Mouse (Mus musculus) ES-E14 (cell line): ENCODE results near the gene Gsta4. TPM values are rescaled to one million over a fixed set of nuclear protein-coding genes. Genes with fewer than 3 reads are reported as not detected.
"Not testable (repeated sequence)": the region's sequence is repeated elsewhere in the genome, so short reads cannot be mapped to it uniquely, and the experiment has no call there.

Experiments used
- DNase-seq: peaks from one replicate; pipeline ENCODE4 v3.0.0-alpha.2; 2013; ENCODE audit warnings: low read depth, low spot score
- H3K27ac ChIP-seq: 2 replicates; pipeline ENCODE4 v1.5.1; 2012; ENCODE audit warnings: low read depth, mild to moderate bottlenecking, low read length, moderate library complexity, mixed read lengths; ENCODE audit not compliant: poor library complexity, insufficient read depth, severe bottlenecking
- H3K36me3 ChIP-seq: 2 replicates; pipeline ENCODE4 v1.6.1; 2012; ENCODE audit warnings: mild to moderate bottlenecking, low read length, moderate library complexity, mixed read lengths; ENCODE audit not compliant: control insufficient read depth, poor library complexity, insufficient read depth, severe bottlenecking
- H3K4me1 ChIP-seq, 2 experiments: fragments of 150-350 bp in 1 of 2; sonication (generic) in 1 of 2; 2 replicates each; pipeline ENCODE4 v1.6.1; 2012; ENCODE audit warnings: low read length in 2 of 2, mild to moderate bottlenecking in 1 of 2, mixed read lengths in 1 of 2; ENCODE audit not compliant: control insufficient read depth in 2 of 2, insufficient read depth in 2 of 2, poor library complexity in 1 of 2
- H3K4me3 ChIP-seq, 2 experiments: fragments of 150-350 bp in 1 of 2; sonication (generic) in 1 of 2; 2 replicates each; pipeline ENCODE4 v1.5.1; 2012; ENCODE audit warnings: low read length in 2 of 2, low read depth in 1 of 2, mild to moderate bottlenecking in 1 of 2, mixed read lengths in 1 of 2; ENCODE audit not compliant: insufficient read depth in 1 of 2, poor library complexity in 1 of 2, severe bottlenecking in 1 of 2
- H3K9ac ChIP-seq: 2 replicates; pipeline ENCODE4 v1.6.1; 2012; ENCODE audit warnings: low read depth, mild to moderate bottlenecking, low read length, mixed read lengths; ENCODE audit not compliant: poor library complexity, insufficient read depth, severe bottlenecking
- H3K9me3 ChIP-seq: fragments of 150-350 bp; sonication (generic); 2 replicates; pipeline ENCODE4 v1.6.1; 2012; ENCODE audit warnings: low read depth, mild to moderate bottlenecking, low read length; ENCODE audit not compliant: control insufficient read depth, insufficient read depth
- CHD2 ChIP-seq: IDR thresholded peaks from 2 replicates; pipeline ENCODE4 v1.6.1; 2014; ENCODE audit warnings: mild to moderate bottlenecking, low read depth, low read length, inconsistent platforms
- HCFC1 ChIP-seq: IDR thresholded peaks from 2 replicates; pipeline ENCODE4 v1.6.1; 2012; ENCODE audit warnings: low read length, inconsistent platforms, borderline replicate concordance; ENCODE audit not compliant: insufficient read depth
- in situ Hi-C, 2 experiments: fragments of 600-800 bp; cut with MboI; formaldehyde crosslinking; loops; one replicate each; pipeline ENCODE4 v1.15.1; 2025; ENCODE audit warnings: low sequenced_read_pairs in 2 of 2, inconsistent platforms in 1 of 2; ENCODE audit not compliant: unreplicated experiment in 2 of 2
- total RNA-seq: library from RNA; depleted of rRNA; stranded (reverse); fragments of 300-350 nt; gene quantifications from 2 replicates; pipeline ENCODE4 v1.2.3, GENCODE M21; 2012; rRNA removed

Gsta4 gene
- total RNA-seq, 1 experiment, result 309 TPM

DNA sequence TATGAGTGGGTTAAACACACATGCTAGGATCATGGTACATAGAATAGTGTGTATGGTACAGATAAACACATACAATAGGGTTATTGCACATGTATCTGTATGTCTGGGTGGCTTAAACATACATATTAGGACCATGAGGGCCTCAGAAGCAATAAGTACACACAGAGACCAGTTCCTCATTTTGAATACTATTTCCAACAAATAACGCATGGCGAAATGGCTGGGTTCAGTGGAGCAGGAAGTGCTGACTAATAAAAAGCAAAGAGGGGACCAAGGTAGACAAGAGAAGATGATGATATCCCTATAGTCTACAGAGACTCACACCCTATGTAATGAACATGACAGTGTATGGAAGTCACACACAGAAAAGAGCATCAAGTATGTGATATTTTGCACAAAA is 45.5 kb downstream of the Gsta4 start:
- DNase-seq, result no peak
- Histone ChIP-seq H3K36me3 (no peaks in the 10 kb centered on the region), H3K9me3 (no peaks in the 10 kb centered on the region), H3K4me1 (peaks cover 2 to 6% of the 10 kb centered on the region in 2 experiments; a peak in 3 of 4 replicates), H3K9ac (no peak overlapping the region), H3K27ac (no peak overlapping the region), H3K4me3 (no peak overlapping the region)
- in situ Hi-C loops, result no loop called here
- TF ChIP-seq CHD2 (no peak), HCFC1 (no peak)

DNA sequence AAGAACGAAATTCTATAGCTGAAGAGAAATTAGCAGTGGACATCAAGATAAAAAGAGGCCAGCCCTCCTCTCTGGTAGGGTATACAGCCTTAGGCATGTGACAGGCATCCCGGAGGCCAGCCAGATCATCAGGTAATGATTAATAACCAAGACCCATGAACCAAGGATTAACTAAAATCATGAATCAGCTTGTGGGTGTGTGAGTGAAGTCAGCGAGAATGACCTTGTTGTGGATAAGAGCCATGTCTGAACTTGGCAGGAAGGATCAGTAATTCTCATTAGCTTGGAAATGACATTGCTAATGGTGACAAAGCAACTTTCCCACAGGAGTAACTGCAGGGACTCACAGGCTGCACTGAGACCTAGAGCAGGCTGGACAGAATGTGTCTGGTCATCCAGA is 47.1 kb downstream of the Gsta4 start:
- not testable (repeated sequence) for DNase-seq

DNA sequence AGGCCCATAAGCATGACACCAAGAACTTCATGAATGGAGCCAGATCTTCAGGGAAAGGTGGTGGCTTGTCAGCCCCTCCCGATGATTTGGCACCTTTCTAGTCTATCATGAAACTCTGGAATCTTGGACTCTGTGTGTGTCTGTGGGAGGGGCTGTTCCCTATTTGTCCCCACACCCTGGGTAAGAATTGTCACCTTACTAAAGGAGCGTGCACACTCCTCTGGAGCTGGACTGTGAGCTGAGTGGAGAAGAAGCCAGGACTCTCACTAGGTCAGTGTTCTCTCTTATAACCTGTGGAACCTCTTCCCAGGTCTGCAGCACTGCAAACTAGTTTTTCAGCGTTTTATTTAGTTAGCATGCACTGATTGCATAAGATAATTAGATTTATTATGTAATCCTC is 47.9 kb downstream of the Gsta4 start, which contains the start of gene Gsta1:
Gene Gsta1, plus strand, starts transcription at position 196 of the 400 bp plus-strand sequence.
- in situ Hi-C loops, H3K9ac ChIP-seq, H3K36me3 ChIP-seq, DNase-seq, H3K4me3 ChIP-seq, H3K27ac ChIP-seq, H3K4me1 ChIP-seq, H3K9me3 ChIP-seq: not testable (repeated sequence)

More for the DNA sequence above, 47.1 kb downstream of the Gsta4 start:
- H3K4me3 ChIP-seq, H3K36me3 ChIP-seq, in situ Hi-C loops, H3K9me3 ChIP-seq, H3K4me1 ChIP-seq, H3K9ac ChIP-seq, H3K27ac ChIP-seq: not testable (repeated sequence)

DNA sequence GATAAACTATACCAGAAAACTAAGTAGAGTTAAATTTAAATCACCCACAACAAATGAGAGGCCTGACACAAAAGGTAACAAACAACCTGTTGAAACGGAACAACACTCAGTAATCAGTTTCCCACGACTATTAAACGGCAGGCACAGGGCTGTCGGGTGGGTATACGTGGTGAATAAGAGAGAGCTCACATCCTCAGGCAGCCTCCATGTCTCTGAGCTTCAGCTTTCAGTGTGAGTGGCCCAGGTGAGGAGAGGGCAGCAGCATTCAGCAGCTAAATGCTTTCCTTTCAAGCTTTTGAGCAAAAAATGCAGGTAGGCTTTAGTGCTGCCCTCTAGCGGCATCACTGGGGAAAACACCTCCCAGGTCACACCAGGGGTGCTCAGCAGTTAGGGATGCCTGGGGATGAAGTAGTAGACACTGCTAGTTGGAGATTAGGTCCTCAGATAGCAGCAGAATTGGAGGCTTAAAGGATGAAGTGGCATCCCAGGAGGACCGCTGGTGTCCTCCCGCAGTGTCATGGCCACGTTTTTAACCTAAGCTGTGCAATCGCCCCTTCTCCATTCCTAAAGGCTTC is 50.6 kb downstream of the Gsta4 start:
- H3K4me1 ChIP-seq, in situ Hi-C loops, DNase-seq, H3K9ac ChIP-seq, H3K36me3 ChIP-seq, H3K27ac ChIP-seq, H3K4me3 ChIP-seq, H3K9me3 ChIP-seq: not testable (repeated sequence)

DNA sequence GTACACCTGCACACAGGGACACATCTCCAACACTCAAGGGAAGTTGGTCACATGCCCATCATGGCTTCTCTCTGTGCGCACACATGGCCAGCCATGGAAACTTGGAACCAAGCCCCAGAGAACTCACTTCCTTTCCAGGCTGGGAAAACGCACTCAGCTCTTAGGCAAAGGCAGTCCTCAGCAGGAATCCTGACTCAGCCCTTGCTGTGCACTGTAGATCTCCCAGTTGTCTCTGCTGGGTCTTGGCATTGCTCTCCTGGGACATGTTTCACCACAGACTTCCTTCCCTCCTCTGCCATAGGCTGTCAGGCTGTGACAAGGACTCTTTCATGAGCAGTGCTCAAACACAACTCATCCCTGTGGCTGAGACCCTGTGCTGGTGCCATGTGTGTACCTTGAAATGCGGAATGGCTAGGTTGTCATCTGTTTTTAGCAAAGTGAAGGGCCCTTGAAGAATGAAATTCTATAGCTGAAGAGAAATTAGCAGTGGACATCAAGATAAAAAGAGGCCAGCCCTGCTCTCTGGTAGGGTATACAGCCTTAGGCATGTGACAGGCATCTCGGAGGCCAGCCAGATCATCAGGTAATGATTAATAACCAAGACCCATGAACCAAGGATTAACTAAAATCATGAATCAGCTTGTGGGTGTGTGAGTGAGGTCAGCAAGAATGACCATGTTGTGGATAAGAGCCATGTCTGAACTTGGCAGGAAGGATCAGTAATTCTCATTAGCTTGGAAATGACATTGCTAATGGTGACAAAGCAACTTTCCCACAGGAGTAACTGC is 73.3 kb downstream of the Gsta4 start:
- H3K36me3 ChIP-seq, result not testable (repeated sequence)

DNA sequence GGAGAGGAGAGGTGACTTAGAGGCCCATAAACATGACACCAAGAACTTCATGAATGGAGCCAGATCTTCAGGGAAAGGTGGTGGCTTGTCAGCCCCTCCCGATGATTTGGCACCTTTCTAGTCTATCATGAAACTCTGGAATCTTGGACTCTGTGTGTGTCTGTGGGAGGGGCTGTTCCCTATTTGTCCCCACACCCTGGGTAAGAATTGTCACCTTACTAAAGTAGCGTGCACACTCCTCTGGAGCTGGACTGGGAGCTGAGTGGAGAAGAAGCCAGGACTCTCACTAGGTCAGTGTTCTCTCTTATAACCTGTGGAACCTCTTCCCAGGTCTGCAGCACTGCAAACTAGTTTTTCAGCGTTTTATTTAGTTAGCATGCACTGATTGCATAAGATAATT is 74.3 kb downstream of the Gsta4 start, which contains the start of gene Gm3776:
Gene Gm3776, plus strand, starts transcription at position 216 of the 400 bp plus-strand sequence.
- DNase-seq, H3K36me3 ChIP-seq, H3K9me3 ChIP-seq, in situ Hi-C loops, H3K9ac ChIP-seq, H3K27ac ChIP-seq, H3K4me1 ChIP-seq, H3K4me3 ChIP-seq: not testable (repeated sequence)

More for the DNA sequence above, 73.3 kb downstream of the Gsta4 start:
- H3K4me3 ChIP-seq, H3K27ac ChIP-seq, H3K9me3 ChIP-seq, in situ Hi-C loops, DNase-seq, H3K9ac ChIP-seq, H3K4me1 ChIP-seq: not testable (repeated sequence)

Other genes starting within 250 kb of the Gsta4 start
- 0.48 and 1.4 TPM in 2 replicates for gene Gcm1, start 130.8 kb upstream of the Gsta4 start, total RNA-seq
- 19.2 and 28.7 TPM in 2 replicates for gene Fbxo9, start 73.7 kb upstream of the Gsta4 start, total RNA-seq
- 5.3 and 5.4 TPM in 2 replicates for gene Ick, start 73.6 kb upstream of the Gsta4 start, total RNA-seq
- not detected in 2 replicates for gene Gsta1, start 47.9 kb downstream of the Gsta4 start, total RNA-seq
- not detected in 2 replicates for gene Gm3776, start 74.4 kb downstream of the Gsta4 start, total RNA-seq
- not detected in 2 replicates for gene Gm10639, start 107.1 kb downstream of the Gsta4 start, total RNA-seq
- gene Omt2a, start 132.0 kb downstream of the Gsta4 start, total RNA-seq, result 0.31 TPM in 1 of 2 replicates, not detected in the other
- not detected in 2 replicates for gene Omt2b, start 144.8 kb downstream of the Gsta4 start, total RNA-seq
- not detected in 2 replicates for gene Gsta2, start 173.0 kb downstream of the Gsta4 start, total RNA-seq
- gene Dppa5a, start 185.4 kb downstream of the Gsta4 start, total RNA-seq, result 2,580 and 3,190 TPM in 2 replicates
- 31.2 and 35.3 TPM in 2 replicates for gene Ooep, start 196.0 kb downstream of the Gsta4 start, total RNA-seq
- 4.3 and 5.0 TPM in 2 replicates for gene Ddx43, start 213.0 kb downstream of the Gsta4 start, total RNA-seq